Mouse (Mus musculus) C2C12 (cell line): ENCODE results near the gene Olfr67. TPM values are rescaled to one million over a fixed set of nuclear protein-coding genes. Genes with fewer than 3 reads are reported as not detected.
"Not testable (repeated sequence)": the region's sequence is repeated elsewhere in the genome, so short reads cannot be mapped to it uniquely, and the experiment has no call there.

Experiments used
- H3K27me3 ChIP-seq: one replicate; pipeline ENCODE4 v1.6.1; 2011; ENCODE audit not compliant: control insufficient read depth, insufficient read depth, insufficient read length
- H3K36me3 ChIP-seq: one replicate; pipeline ENCODE4 v1.6.1; 2011; ENCODE audit not compliant: control insufficient read depth, insufficient read depth
- H3K4me3 ChIP-seq: one replicate; pipeline ENCODE4 v1.5.1; 2011; ENCODE audit warnings: mild to moderate bottlenecking, control low read depth; ENCODE audit not compliant: poor library complexity, insufficient read depth, severe bottlenecking
- H3K79me2 ChIP-seq: one replicate; pipeline ENCODE4 v1.6.1; 2011; ENCODE audit not compliant: control insufficient read depth, insufficient read depth
- H3K79me3 ChIP-seq: one replicate; pipeline ENCODE4 v1.6.1; 2011; ENCODE audit warnings: low read depth, control low read depth
- H3ac ChIP-seq: one replicate; pipeline ENCODE3; 2011; ENCODE audit warnings: low read depth; ENCODE audit not compliant: control insufficient read depth, insufficient read length
- CEBPB ChIP-seq: IDR thresholded peaks from one replicate; pipeline ENCODE4 v1.6.1; 2011; ENCODE audit warnings: low read depth, mild to moderate bottlenecking, control low read depth, moderate library complexity
- CTCF ChIP-seq: IDR thresholded peaks from one replicate; pipeline ENCODE4 v1.5.1; 2011; ENCODE audit not compliant: control insufficient read depth, insufficient read depth, insufficient read length
- FOSL1 ChIP-seq: IDR thresholded peaks from one replicate; pipeline ENCODE4 v1.8.0; 2011; ENCODE audit warnings: mild to moderate bottlenecking, low read length; ENCODE audit not compliant: poor library complexity, insufficient read depth, severe bottlenecking
- MAX ChIP-seq: IDR thresholded peaks from one replicate; pipeline ENCODE4 v1.6.1; 2011; ENCODE audit warnings: mild to moderate bottlenecking, control low read depth
- MYOD1 ChIP-seq: IDR thresholded peaks from one replicate; pipeline ENCODE4 v1.6.1; 2011; ENCODE audit warnings: low read depth; ENCODE audit not compliant: control insufficient read depth, insufficient read length
- MYOG ChIP-seq: IDR thresholded peaks from one replicate; pipeline ENCODE4 v1.6.1; 2011; ENCODE audit not compliant: control insufficient read depth, insufficient read length; ENCODE audit errors: extremely low read depth
- USF1 ChIP-seq: IDR thresholded peaks from one replicate; pipeline ENCODE4 v1.6.1; 2011; ENCODE audit warnings: low read depth, mild to moderate bottlenecking, control low read depth, moderate library complexity
- polyA plus RNA-seq: library from polyadenylated mRNA; unstranded; fragments of >200 nt; fragmentation: generic; extraction: Trizol; gene quantifications from one replicate; pipeline ENCODE4 v1.2.1, GENCODE M21; 2012; ENCODE audit warnings: missing spikeins

The Olfr67 gene
- polyA plus RNA-seq, 1 experiment, result not detected

DNA sequence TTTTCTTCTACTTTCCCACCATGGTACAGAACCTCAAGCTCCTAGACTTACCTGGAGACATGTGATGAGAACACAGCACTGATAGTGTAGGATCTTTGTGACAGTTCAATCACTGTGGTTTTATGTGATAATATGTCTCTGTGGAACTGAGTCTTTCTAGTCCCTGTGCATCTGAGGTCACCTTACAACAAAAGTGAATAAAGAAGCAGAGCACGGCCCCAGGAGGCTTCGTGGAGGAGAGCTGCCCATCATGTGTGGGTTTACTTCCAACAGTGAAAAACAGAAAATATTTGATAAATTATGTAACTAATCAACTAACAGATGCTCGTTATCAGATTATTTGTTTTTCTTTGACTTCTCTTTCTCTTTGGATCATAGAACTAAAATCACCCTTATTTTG lies 12.0 kb downstream of the Olfr67 start, which contains the start of gene Olfr68:
Gene Olfr68, minus strand, starts transcription at position 101 of the 400 bp plus-strand sequence.
- TF ChIP-seq CEBPB (no peak), MYOG (no peak), MAX (no peak), CTCF (no peak), USF1 (no peak), MYOD1 (no peak), FOSL1 (no peak)

DNA sequence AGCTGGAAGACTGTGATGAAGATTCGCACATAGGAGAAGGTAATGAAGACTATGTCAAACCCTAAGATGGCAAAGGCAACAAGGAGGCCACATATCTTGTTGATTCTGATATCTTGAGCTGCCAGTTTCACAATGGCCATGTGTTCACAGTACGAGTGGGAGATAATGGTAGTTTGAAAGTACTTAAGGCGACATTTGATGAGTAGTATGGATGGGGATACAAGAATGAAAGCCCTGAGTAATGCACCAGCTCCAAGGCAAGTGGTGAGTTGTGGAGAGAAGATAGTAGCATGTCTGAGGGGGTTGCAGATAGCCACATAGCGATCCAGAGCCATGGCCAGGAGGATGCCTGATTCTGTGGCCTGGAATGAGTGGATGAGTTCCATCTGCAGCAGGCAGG lies 14.0 kb downstream of the Olfr67 start:
- H3K27me3 ChIP-seq, H3ac ChIP-seq, H3K79me2 ChIP-seq, H3K36me3 ChIP-seq, H3K4me3 ChIP-seq, H3K79me3 ChIP-seq: not testable (repeated sequence)

More for the DNA sequence above, 12.0 kb downstream of the Olfr67 start, which contains the start of gene Olfr68:
- no peaks in the 10 kb centered on the region for H3K27me3 ChIP-seq
- H3K79me3 ChIP-seq, result no peaks in the 10 kb centered on the region
- H3K4me3 ChIP-seq, result no peak within 1 kb of the TSS
- no peaks in the 10 kb centered on the region for H3K36me3 ChIP-seq
- no peak within 1 kb of the TSS for H3ac ChIP-seq
- no peaks in the 10 kb centered on the region for H3K79me2 ChIP-seq

DNA sequence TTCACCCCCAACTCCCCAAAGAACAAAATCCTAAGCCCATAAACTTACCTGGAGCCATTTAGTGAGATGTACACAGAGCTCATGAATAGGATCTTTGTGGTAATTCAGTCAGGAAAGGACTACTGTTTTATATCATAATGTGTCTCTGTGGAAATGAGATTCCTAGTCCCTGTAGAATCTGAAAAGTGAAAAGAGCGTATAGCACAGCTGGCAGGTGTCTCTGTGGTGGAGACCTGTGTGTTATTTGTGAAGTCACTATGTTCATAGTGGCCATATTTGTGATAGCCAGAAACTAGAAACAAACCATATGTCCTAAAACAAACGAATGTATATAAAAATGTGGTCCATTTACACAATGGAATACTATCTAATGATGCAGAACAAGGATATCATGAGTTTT lies 20.1 kb downstream of the Olfr67 start, which contains the start of gene Olfr69:
Gene Olfr69, minus strand, starts transcription at position 101 of the 400 bp plus-strand sequence.
- no peak within 1 kb of the TSS for H3K4me3 ChIP-seq
- H3K27me3 ChIP-seq, result no peaks in the 10 kb centered on the region
- no peaks in the 10 kb centered on the region for H3K36me3 ChIP-seq
- H3K79me3 ChIP-seq, result no peaks in the 10 kb centered on the region
- no peak within 1 kb of the TSS for H3ac ChIP-seq
- H3K79me2 ChIP-seq, result no peaks in the 10 kb centered on the region
- TF ChIP-seq CTCF (no peak), MYOG (no peak), MAX (no peak), CEBPB (no peak), USF1 (no peak), MYOD1 (no peak), FOSL1 (no peak)

DNA sequence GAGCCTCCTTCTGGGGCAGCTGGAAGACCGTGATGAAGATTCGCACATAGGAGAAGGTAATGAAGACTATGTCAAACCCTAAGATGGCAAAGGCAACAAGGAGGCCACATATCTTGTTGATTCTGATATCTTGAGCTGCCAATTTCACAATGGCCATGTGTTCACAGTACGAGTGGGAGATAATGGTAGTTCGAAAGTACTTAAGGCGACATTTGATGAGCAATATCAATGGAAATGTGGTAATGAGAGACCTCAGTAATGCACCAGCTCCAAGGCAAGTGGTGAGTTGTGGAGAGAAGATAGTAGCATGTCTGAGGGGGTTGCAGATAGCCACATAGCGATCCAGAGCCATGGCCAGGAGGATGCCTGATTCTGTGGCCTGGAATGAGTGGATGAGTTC lies 23.9 kb downstream of the Olfr67 start:
- not testable (repeated sequence) for H3K4me3 ChIP-seq, H3K27me3 ChIP-seq, H3K79me2 ChIP-seq, H3ac ChIP-seq, H3K79me3 ChIP-seq, H3K36me3 ChIP-seq

DNA sequence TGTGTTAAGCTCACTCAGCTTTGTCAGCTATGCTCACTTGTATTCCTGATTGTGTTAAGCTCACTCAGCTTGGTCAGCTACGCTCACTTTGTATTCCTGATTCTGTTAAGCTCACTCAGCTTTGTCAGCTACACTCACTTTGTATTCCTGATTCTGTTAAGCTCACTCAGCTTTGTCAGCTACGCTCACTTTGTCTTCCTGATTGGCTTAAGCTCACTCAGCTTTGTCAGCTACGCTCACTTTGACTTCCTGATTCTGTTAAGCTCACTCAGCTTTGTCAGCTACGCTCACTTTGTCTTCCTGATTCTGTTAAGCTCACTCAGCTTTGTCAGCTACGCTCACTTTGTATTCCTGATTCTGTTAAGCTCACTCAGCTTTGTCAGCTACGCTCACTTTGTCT lies 29.4 kb downstream of the Olfr67 start:
- not testable (repeated sequence) for H3K79me3 ChIP-seq

DNA sequence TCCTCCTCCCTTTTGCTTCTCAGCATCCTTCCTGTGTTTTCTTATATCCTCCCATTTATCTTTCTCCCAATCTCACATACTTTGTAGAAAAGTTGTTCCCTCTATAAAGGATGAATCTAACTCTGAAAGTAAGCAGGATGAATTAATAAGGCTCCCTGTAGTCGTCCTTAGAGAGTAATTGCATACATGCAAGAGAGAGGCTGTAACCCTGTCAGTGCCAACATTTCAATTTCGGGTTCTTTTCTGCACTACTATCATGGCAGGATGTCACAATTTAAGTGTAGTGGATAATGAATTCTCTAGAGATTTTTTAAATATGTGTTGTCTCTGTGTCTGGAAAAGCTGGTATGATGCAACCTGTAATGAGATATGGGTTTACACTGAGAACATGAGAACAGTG lies 34.4 kb downstream of the Olfr67 start, which contains the start of gene Olfr630:
Gene Olfr630, minus strand, starts transcription at position 101 of the 400 bp plus-strand sequence.
- Histone ChIP-seq H3K27me3 (no peaks in the 10 kb centered on the region), H3ac (no peak within 1 kb of the TSS), H3K79me3 (no peaks in the 10 kb centered on the region), H3K79me2 (no peaks in the 10 kb centered on the region), H3K4me3 (no peak within 1 kb of the TSS), H3K36me3 (no peaks in the 10 kb centered on the region)
- TF ChIP-seq MYOG (no peak), MAX (no peak), CTCF (no peak), CEBPB (no peak), FOSL1 (no peak), MYOD1 (no peak), USF1 (no peak)

More for the DNA sequence above, 29.4 kb downstream of the Olfr67 start:
- not testable (repeated sequence) for H3ac ChIP-seq, H3K4me3 ChIP-seq, H3K27me3 ChIP-seq, H3K79me2 ChIP-seq, H3K36me3 ChIP-seq

DNA sequence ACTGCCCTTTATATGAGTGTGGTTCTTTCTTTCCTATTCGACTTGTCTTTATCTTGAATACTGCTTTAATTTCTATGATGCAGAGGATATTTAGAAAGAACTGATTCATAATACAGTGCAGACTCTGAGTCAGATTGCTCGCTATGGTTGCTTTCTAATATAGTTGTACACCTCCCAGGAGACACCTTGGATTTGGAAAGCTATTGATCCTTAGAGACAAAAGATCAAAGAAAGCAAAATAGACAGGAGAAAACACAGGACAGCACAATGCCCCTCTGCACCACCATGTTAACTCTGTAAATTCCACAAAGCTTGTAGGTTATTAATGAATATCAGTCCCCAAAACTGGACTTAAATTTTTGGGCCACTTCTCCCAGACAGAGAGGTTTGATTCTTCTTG lies 46.8 kb downstream of the Olfr67 start, which contains the start of gene Olfr629:
Gene Olfr629, minus strand, starts transcription at position 101 of the 400 bp plus-strand sequence.
- Histone ChIP-seq H3K4me3 (no peak within 1 kb of the TSS), H3K27me3 (no peaks in the 10 kb centered on the region), H3ac (no peak within 1 kb of the TSS), H3K79me3 (no peaks in the 10 kb centered on the region), H3K79me2 (no peaks in the 10 kb centered on the region), H3K36me3 (no peaks in the 10 kb centered on the region)
- TF ChIP-seq FOSL1 (no peak), CEBPB (no peak), CTCF (no peak), MYOG (no peak), USF1 (no peak), MAX (no peak), MYOD1 (no peak)
